16 mouse cellular contexts compared by ENCODE assay signal in genomic region chr6:41582189-41582588, GRCm38 (mm10). TPM values are rescaled to one million over a fixed set of nuclear protein-coding genes. Genes with fewer than 3 reads are reported as not detected.
"Had no signal": no experiment of that assay in that cellular context is flagged by ENCODE, and none has a peak within 500 bp of the region (broad histone marks: within the 10 kb centered on the region; RNA-seq: fewer than 3 reads in every experiment).

No protein-coding gene starts in this region.

- H3K27ac ChIP-seq: neural tube, embryonic 15.5 days; stomach, embryonic 15.5 days; stomach, postnatal 0 days had no signal

- H3K4me1 ChIP-seq: neural tube, embryonic 15.5 days; stomach, embryonic 15.5 days had no signal

- H3K27me3 ChIP-seq: neural tube, embryonic 15.5 days; stomach, embryonic 15.5 days had no signal

- H3K36me3 ChIP-seq: neural tube, embryonic 15.5 days; stomach, embryonic 15.5 days had no signal

- DNase-seq: retina, postnatal 1 day; right cerebral cortex, adult 18-20 months; right cerebral cortex, postnatal 14 days; right cerebral cortex, postnatal 25 days; right cerebral cortex, postnatal 4 days; spleen, adult 18-20 months; thymus, adult 18-20 months; thymus, adult 2 months; thymus, postnatal 14 days; thymus, postnatal 25 days; thymus, postnatal 36 days; thymus, postnatal 4 days had no signal

- H3K4me2 ChIP-seq: neural tube, embryonic 15.5 days; stomach, embryonic 15.5 days had no signal

- H3K9me3 ChIP-seq: neural tube, embryonic 15.5 days; stomach, embryonic 15.5 days had no signal

- H3K4me3 ChIP-seq: neural tube, embryonic 15.5 days; stomach, embryonic 15.5 days had no signal

- H3K9ac ChIP-seq: neural tube, embryonic 15.5 days; stomach, embryonic 15.5 days had no signal

RNA-seq across cellular contexts. Expression of gene Trpv6, which starts 54.0 kb away (rescaled TPM):
- total RNA-seq: neutrophil, adult 5-6 weeks had no signal
